Mouse (Mus musculus) cerebellum, adult 11 months (tissue): Measurements from ENCODE around the gene Proser2.

Experiments
- DNase-seq: peaks from one replicate; pipeline ENCODE4 v3.0.0; 2022

Proser2 gene

DNA sequence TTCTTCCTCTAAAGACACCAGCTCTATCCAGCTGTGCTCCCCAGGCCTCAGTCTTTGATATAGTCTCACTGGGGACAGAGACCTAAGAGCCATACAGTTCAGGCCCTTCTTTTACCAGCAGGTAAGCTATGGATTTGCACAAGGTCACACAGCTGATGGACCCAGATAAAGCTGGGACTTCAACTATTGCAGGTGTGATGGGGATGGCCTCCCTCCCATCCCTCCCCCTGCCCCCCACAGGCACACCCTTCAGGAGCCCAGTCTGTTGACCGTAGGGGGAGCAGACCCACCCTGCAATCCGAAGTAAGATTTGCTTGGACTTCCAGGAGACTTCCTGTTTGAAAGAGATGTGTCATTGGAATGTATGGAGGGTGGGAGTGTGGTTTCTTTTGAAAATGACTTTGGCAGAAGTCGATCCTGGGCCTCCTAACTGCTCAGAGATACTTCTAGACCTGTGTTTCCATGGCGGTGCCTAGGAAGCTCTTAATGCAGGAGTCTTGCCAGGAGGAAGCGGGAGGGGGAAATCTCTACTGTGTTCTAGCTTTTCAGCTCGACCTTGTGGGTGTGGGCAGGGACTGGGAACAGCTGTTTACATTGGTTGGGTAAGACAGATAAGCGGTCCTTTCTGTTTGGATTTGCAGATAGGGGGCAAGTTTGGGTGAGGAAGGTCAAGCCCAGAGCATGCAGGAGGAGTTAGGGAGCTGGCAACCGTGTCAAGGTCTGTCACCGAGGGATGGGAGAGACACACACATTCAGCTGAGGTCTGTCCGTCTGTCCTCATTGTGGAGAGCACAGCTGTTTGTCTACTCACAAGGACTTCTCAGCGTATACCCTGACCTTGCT lies 58.2 kb downstream of the Proser2 start:
- DNase-seq, result no peak

DNA sequence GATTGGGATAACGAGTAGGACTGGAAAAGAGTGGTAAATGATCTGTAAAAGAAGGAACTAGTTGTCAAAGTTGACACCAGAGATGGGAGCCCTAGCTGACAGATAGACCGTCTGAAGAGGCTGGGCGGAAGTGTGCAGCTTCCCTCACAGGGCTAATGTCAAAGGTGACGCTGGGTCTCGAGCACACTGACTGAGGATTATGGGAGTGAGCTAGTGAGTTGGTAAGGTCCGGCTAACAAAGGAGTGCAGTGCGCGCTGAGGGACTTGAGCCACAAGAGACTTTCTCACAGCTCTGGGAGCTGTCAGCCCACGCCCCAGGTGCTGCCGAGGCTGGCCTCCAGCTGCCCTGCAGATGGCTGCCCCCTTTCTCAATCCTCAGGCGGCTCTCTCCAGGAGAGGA lies 59.1 kb downstream of the Proser2 start:
- no peak for DNase-seq

DNA sequence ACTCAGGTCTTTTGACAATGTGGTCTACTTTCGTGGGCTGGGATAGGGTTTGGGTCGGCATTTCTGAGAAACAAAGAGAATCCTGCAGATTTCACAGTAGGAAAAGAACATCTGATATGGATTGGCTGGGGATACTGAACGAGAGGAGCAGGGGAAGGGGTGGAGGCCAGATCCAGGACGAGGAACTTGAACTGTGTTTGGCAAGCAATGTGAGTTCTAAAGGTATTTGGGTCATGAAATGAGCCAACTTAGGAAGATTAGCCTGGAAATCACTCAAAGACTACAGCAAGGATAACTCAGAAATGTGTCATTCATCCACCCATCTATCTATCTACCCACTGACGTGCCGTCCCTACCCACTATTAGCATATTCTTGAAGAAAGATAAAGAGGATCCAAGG lies 62.7 kb downstream of the Proser2 start:
- DNase-seq, result no peak

DNA sequence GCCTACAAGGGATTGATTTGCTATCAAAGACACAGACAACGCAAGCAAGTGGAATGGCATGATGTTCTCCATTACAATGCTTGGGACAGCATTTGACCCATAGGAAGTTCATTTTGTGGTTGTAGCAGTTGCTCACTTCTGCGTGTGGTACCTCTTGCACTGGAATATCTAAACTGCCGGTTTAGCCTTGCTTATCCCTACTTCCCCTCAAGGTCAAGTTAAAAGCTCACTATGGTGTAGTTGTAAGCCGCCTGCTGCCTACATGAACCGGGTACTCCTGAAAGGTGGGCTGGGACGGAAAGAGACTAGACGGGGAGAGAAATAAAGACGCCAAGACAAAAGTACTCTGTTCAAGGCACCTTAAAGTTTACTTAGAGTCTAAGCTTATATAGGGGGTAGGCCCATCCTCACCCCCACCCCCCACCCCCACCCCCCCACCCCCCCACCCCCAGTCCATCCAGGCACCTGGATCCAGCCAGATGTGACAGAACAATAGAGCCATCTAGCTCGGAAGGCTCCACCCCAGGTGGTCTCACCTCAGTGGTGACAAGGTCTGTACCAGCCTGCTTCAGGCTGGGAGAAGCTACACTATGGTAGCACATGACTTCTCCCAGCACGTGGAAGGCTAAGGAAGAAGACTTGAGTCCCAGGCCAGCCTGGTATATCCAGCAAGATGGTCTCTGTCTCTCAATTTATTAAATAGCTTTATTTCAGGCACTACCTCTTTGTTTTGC lies 69.8 kb downstream of the Proser2 start:
- DNase-seq, result no peak

DNA sequence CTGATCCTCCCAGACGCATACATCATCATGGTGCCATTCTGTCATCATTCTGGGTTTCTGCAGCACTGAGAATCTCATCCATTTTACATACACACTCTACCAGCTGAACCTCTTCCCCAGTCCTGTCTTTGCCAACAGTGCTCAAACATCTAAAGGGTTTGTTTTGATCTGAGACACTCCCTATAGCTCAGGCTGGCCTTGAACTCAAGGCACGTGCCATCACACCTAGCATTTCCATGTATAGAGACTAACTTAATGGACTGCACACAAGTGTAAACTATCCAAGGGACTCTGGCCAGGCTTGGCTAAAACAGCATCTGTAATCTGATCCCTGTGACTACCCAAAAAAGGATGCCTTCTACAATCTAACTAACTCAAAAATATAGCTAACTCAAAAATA lies 70.7 kb downstream of the Proser2 start:
- DNase-seq, result no peak

DNA sequence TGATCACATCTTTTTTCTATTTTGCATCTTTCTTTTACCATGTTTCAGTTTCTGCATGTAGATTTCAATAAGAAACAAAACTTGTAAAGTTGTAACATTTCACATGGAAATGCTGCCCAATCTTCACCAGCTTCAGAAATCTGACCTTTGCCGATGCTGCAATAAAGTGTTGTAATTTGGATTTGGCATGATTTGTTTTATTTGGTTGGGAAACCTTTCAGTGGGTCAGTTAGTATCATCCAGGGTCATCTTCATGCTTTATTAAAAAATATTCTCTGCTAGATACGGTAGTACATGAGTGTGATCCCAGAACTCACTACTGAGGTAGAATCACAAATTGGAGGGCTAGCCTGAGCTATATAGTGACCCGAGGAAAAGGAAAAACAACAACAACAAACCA lies 73.5 kb downstream of the Proser2 start:
- DNase-seq, result no peak

DNA sequence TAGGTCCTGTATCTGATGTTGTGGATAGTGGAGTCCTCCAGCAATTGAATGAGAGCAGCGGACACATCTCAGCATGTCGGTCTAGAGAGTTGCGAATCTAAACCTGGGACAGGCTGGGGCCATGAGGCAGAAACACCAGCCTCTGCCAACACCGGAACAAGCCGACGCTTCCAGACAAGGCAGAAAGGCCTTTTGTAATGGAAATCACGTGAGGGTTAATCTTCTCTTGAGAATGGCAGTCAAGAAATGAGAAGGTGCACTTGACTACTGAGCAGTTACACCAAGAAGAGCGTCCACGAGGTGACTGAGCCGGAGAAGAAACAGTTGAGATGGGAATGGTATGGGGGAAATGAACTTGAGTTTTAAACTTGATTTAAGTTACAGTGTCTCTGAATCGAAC lies 74.5 kb downstream of the Proser2 start:
- no peak for DNase-seq

DNA sequence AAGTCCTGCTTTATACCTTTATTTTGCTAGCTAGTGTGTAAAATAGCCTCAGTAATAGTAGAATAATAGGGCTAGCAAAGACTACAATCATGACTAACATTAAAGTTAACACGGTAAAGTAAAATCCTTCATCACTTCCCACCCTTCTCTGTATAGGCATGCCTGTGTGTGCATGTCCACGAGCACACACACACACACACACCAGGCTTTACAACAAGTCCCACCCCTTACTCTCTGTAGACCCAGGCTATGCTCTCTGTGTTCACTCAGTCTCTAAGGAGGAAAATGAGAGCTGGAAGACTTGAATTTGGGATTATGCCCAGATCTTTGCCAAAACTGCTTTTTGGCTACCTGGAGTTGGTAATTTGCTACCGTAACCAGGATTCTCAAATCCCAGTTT lies 81.0 kb downstream of the Proser2 start:
- no peak for DNase-seq

DNA sequence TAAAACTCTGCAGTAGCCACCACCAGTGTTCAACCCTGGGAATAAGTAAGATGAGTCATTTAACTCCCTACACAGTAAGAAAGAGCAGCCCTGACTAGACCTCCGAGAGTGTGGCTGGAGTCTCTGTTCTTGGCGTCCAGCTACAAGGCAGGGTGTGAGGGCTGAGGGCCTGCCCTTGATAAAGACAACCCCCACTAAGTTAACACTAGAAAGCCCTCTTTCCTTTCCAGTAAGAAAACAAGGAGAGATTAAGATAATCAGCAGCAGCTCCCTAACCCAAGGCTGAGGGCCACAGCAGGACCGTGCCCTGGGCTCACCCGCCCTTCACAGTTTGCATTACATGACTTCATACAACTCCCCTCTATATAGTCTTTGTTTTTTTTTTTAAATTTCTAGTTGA lies 81.4 kb downstream of the Proser2 start:
- DNase-seq, result no peak
